10 mouse cellular contexts compared by ENCODE assay signal in genomic region chr10:42579475-42580130, GRCm38 (mm10). TPM values are rescaled to one million over a fixed set of nuclear protein-coding genes. Genes with fewer than 3 reads are reported as not detected.
DNase-seq lines count a peak whose midpoint lies in the region; ATAC-seq and TF ChIP-seq lines count a peak whose summit lies in the region.
"Had no signal": no experiment of that assay in that cellular context is flagged by ENCODE, and none has a peak within 500 bp of the region (broad histone marks: within the 10 kb centered on the region; RNA-seq: fewer than 3 reads in every experiment).

No protein-coding gene starts in this region.

- under 1% methylated on average over 41 of the region's 41 CpGs for WGBS in heart, embryonic 15.5 days
- WGBS in hindbrain, embryonic 11.5 days = under 1% methylated on average over 40 of the region's 41 CpGs
- WGBS in midbrain, embryonic 14.5 days = under 1% methylated on average over 41 of the region's 41 CpGs

- no peak for ATAC-seq in heart, embryonic 15.5 days (replicated peaks; ENCODE audit: insufficient number of reproducible peaks, insufficient read depth, low FRiP score, low read depth)
- peak; percentile 28; the same call in 1 of the 2 replicates for ATAC-seq in hindbrain, embryonic 11.5 days (ENCODE audit: low FRiP score)
- ATAC-seq in midbrain, embryonic 14.5 days (ENCODE audit: low FRiP score, low TSS enrichment) = no peak
- ATAC-seq in activated CD4-positive, CD25-positive, alpha-beta regulatory T cell, adult 4 months = no peak
- ATAC-seq: inflammation-experienced regulatory T-cells, adult 6 months had no signal

- H3K27me3 ChIP-seq in heart, embryonic 15.5 days = peaks cover 99% of the 10 kb centered on the region
- peaks cover 94% of the 10 kb centered on the region for H3K27me3 ChIP-seq in hindbrain, embryonic 11.5 days (ENCODE audit: control insufficient read depth, insufficient read depth, low read length)
- peaks cover 79% of the 10 kb centered on the region for H3K27me3 ChIP-seq in midbrain, embryonic 14.5 days (ENCODE audit: control insufficient read depth, insufficient read depth, low read length)

- peaks cover 36% of the 10 kb centered on the region for H3K4me1 ChIP-seq in heart, embryonic 15.5 days (replicated peaks)
- H3K4me1 ChIP-seq in cortical plate, adult 2 months (ENCODE audit: control insufficient read depth, insufficient read depth, low read length) = no peaks in the 10 kb centered on the region
- H3K4me1 ChIP-seq in hindbrain, embryonic 11.5 days (replicated peaks; ENCODE audit: control insufficient read depth, insufficient read depth, low read length) = peaks cover 24% of the 10 kb centered on the region
- H3K4me1 ChIP-seq in midbrain, embryonic 14.5 days (ENCODE audit: control insufficient read depth, insufficient read depth, low read length) = peaks cover 25% of the 10 kb centered on the region

- H3K4me3 ChIP-seq in heart, embryonic 15.5 days = peak overlapping the region; percentile 27
- H3K4me3 ChIP-seq in cortical plate, adult 2 months (ENCODE audit: insufficient read depth, low read length) = peak overlapping the region; percentile 27; the same call in 1 of the 2 replicates
- no peak overlapping the region for H3K4me3 ChIP-seq in hindbrain, embryonic 11.5 days (ENCODE audit: low read depth, low read length)
- peak overlapping the region; percentile 26 for H3K4me3 ChIP-seq in midbrain, embryonic 14.5 days (replicated peaks; ENCODE audit: low read depth, low read length)
- H3K4me3 ChIP-seq: myocyte had no signal

- no peak for DNase-seq in heart, adult 9 months (ENCODE audit: low spot score in 2 of 2)
- DNase-seq in hindbrain, embryonic 11.5 days (ENCODE audit: low spot score) = no peak
- DNase-seq in midbrain, embryonic 14.5 days = peak; percentile 50
- DNase-seq in adrenal gland, postnatal 4 days (ENCODE audit: low spot score in 2 of 2) = no peak
- DNase-seq in cerebellum, adult 9-11 months = no peak

- TF ChIP-seq POLR2A in cortical plate, adult 2 months (IDR thresholded peaks at IDR 0.05; ENCODE audit: extremely low read depth, insufficient read depth, low read length) = no peak

- no peak overlapping the region for H3K9ac ChIP-seq in heart, embryonic 15.5 days
- H3K9ac ChIP-seq in hindbrain, embryonic 11.5 days (ENCODE audit: low read depth, low read length) = no peak overlapping the region
- H3K9ac ChIP-seq in midbrain, embryonic 14.5 days (replicated peaks; ENCODE audit: low read length) = peak overlapping the region; percentile 26

- H3K4me2 ChIP-seq in heart, embryonic 15.5 days = peak overlapping the region; percentile 48
- H3K4me2 ChIP-seq in hindbrain, embryonic 11.5 days (replicated peaks; ENCODE audit: low read depth, low read length) = no peak overlapping the region; the same call in 1 of the 2 replicates
- peak overlapping the region; percentile 58 for H3K4me2 ChIP-seq in midbrain, embryonic 14.5 days (ENCODE audit: low read length)

- no peaks in the 10 kb centered on the region for H3K36me3 ChIP-seq in heart, embryonic 15.5 days
- no peaks in the 10 kb centered on the region for H3K36me3 ChIP-seq in hindbrain, embryonic 11.5 days (ENCODE audit: control insufficient read depth, insufficient read depth, low read length)
- no peaks in the 10 kb centered on the region for H3K36me3 ChIP-seq in midbrain, embryonic 14.5 days (ENCODE audit: control insufficient read depth, insufficient read depth, low read length)

- no peak overlapping the region for H3K27ac ChIP-seq in heart, embryonic 15.5 days
- peak overlapping the region; percentile 50; the same call in 1 of the 2 replicates for H3K27ac ChIP-seq in cortical plate, adult 2 months (ENCODE audit: insufficient read depth, low read length)
- no peak overlapping the region for H3K27ac ChIP-seq in hindbrain, embryonic 11.5 days (ENCODE audit: low read depth, low read length)
- H3K27ac ChIP-seq in midbrain, embryonic 14.5 days (replicated peaks; ENCODE audit: low read depth, low read length) = no peak overlapping the region

- TF ChIP-seq CTCF in cortical plate, adult 2 months (IDR thresholded peaks at IDR 0.05; ENCODE audit: extremely low read depth, insufficient read depth, low read length) = no peak

- H3K9me3 ChIP-seq in heart, embryonic 15.5 days (replicated peaks) = no peaks in the 10 kb centered on the region
- H3K9me3 ChIP-seq in hindbrain, embryonic 11.5 days (ENCODE audit: control insufficient read depth, low read length) = no peaks in the 10 kb centered on the region
- no peaks in the 10 kb centered on the region for H3K9me3 ChIP-seq in midbrain, embryonic 14.5 days (ENCODE audit: control insufficient read depth, low read length)

RNA-seq across cellular contexts. Expression of gene Nr2e1, which starts 3.8 kb away (rescaled TPM):
- not detected in 2 replicates for polyA plus RNA-seq in heart, embryonic 15.5 days (2015; fragmentation: Nextera tagmentation; extraction: Ambion mirVana)
- polyA plus RNA-seq in cortical plate, adult 2 months (2012; rRNA removed) = 15.2 and 18.6 TPM in 2 replicates
- polyA plus RNA-seq in hindbrain, embryonic 11.5 days (2014; fragmentation: Nextera tagmentation; extraction: Ambion mirVana) = 0.11 and 0.71 TPM in 2 replicates
- polyA plus RNA-seq in midbrain, embryonic 14.5 days (2014; fragmentation: Nextera tagmentation; extraction: Ambion mirVana) = 3.4 and 5.5 TPM in 2 replicates
- not detected for total RNA-seq in adrenal gland, postnatal 4 days (2021)
- polyA plus RNA-seq in activated CD4-positive, CD25-positive, alpha-beta regulatory T cell, adult 4 months (2017; shearing (Covaris generic)) = not detected
- polyA plus RNA-seq: inflammation-experienced regulatory T-cells, adult 6 months; myocyte had no signal

RNA-seq across cellular contexts. Expression of gene Ostm1, which starts 4.0 kb away (rescaled TPM):
- polyA plus RNA-seq in heart, embryonic 15.5 days (2015; fragmentation: Nextera tagmentation; extraction: Ambion mirVana) = 17.0 and 20.1 TPM in 2 replicates
- 45.4 TPM in 2 replicates for polyA plus RNA-seq in cortical plate, adult 2 months (2012; rRNA removed)
- 20.2 and 23.1 TPM in 2 replicates for polyA plus RNA-seq in hindbrain, embryonic 11.5 days (2014; fragmentation: Nextera tagmentation; extraction: Ambion mirVana)
- polyA plus RNA-seq in midbrain, embryonic 14.5 days (2014; fragmentation: Nextera tagmentation; extraction: Ambion mirVana) = 38.9 and 43.1 TPM in 2 replicates
- 10 to 100 TPM; 24.8 to 27.3 TPM for total RNA-seq in adrenal gland, postnatal 4 days (2021)
- 10 to 100 TPM; 35.5 to 46.7 TPM for polyA plus RNA-seq in activated CD4-positive, CD25-positive, alpha-beta regulatory T cell, adult 4 months (2017; shearing (Covaris generic))
